Mouse (Mus musculus): ENCODE results near the gene Pik3cg. TPM values are rescaled to one million over a fixed set of nuclear protein-coding genes. Genes with fewer than 3 reads are reported as not detected.

Gene Pik3cg
- total and polyA plus RNA-seq, 3 experiments = 1.2 to 2.0 (median 1.3) TPM

- no peak for DNase-seq
- Histone ChIP-seq H3K36me3 (ENCODE audit: control insufficient read depth, insufficient read depth, low read length) (no peaks in the 10 kb centered on the region), H3K27me3 (ENCODE audit: control insufficient read depth, insufficient read depth, low read length) (no peaks in the 10 kb centered on the region), H3K4me1 (ENCODE audit: control insufficient read depth, insufficient read depth, low read length) (no peaks in the 10 kb centered on the region), H3K79me2 (replicated peaks; ENCODE audit: control insufficient read depth, insufficient read depth, low read length) (no peaks in the 10 kb centered on the region), H3K9ac (ENCODE audit: low read depth, low read length) (no peak overlapping the region), H3K4me3 (no peak overlapping the region), H3K27ac (no peak overlapping the region)
- no peak for TF ChIP-seq POLR2A (IDR thresholded peaks at IDR 0.05; ENCODE audit: insufficient read depth, low read depth, low read length)
- TF ChIP-seq EP300 (IDR thresholded peaks at IDR 0.05; ENCODE audit: insufficient read depth, low read depth, low read length) = no peak
- no peak for TF ChIP-seq CTCF (IDR thresholded peaks at IDR 0.05)
- intact Hi-C loops (cut with DNase I) = no loop called here
- WGBS = 75% methylated on average over 4 of the region's 4 CpGs
These were observed 26.6 kb downstream of the Pik3cg start for GRCm38 (mm10) chr12:32181885-32182284.

DNA sequence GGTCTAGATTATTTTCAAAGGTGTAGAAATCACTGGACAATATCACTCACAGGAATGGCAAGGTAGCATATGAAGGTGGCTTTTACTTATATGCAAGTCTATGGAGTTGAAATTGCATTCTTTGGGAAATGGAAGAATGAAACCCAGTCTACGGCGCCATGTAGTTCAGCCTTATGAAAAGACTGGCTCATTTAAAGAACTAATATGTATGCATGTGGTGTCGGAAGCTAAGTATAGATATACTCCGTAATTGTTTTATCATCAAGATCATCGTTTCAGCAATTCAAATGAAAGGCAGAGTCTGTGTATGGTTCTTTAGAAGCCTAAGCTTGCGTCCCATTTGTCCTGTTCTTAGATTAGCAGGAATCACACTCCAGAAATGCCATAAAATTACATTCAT lies 34.0 kb downstream of the Pik3cg start:
- no peak for TF ChIP-seq POLR2A (IDR thresholded peaks at IDR 0.05; ENCODE audit: insufficient read depth, low read depth, low read length)
- WGBS = 92% methylated on average over 6 of the region's 6 CpGs
- intact Hi-C loops (cut with DNase I) = no loop called here
- Histone ChIP-seq H3K79me2 (replicated peaks; ENCODE audit: control insufficient read depth, insufficient read depth, low read length) (no peaks in the 10 kb centered on the region), H3K4me3 (no peak overlapping the region), H3K36me3 (ENCODE audit: control insufficient read depth, insufficient read depth, low read length) (no peaks in the 10 kb centered on the region), H3K9ac (ENCODE audit: low read depth, low read length) (no peak overlapping the region), H3K27ac (no peak overlapping the region), H3K27me3 (ENCODE audit: control insufficient read depth, insufficient read depth, low read length) (no peaks in the 10 kb centered on the region), H3K4me1 (ENCODE audit: control insufficient read depth, insufficient read depth, low read length) (no peaks in the 10 kb centered on the region)
- no peak for DNase-seq

GRCm38 (mm10) chr12:32172826-32173225 lies 35.6 kb downstream of the Pik3cg start:
- Histone ChIP-seq H3K4me3 (no peak overlapping the region), H3K79me2 (replicated peaks; ENCODE audit: control insufficient read depth, insufficient read depth, low read length) (no peaks in the 10 kb centered on the region), H3K4me1 (ENCODE audit: control insufficient read depth, insufficient read depth, low read length) (no peaks in the 10 kb centered on the region), H3K36me3 (ENCODE audit: control insufficient read depth, insufficient read depth, low read length) (no peaks in the 10 kb centered on the region), H3K27me3 (ENCODE audit: control insufficient read depth, insufficient read depth, low read length) (no peaks in the 10 kb centered on the region), H3K27ac (no peak overlapping the region), H3K9ac (ENCODE audit: low read depth, low read length) (no peak overlapping the region)
- intact Hi-C loops (cut with DNase I) = no loop called here
- no peak for TF ChIP-seq POLR2A (IDR thresholded peaks at IDR 0.05; ENCODE audit: insufficient read depth, low read depth, low read length)
- DNase-seq = no peak
- 84% methylated on average over 7 of the region's 7 CpGs for WGBS

- 33% methylated on average over 5 of the region's 5 CpGs for WGBS
- no peak for DNase-seq
- no peak for TF ChIP-seq EP300 (IDR thresholded peaks at IDR 0.05; ENCODE audit: insufficient read depth, low read depth, low read length)
These were observed 39.3 kb downstream of the Pik3cg start for GRCm38 (mm10) chr12:32169164-32169563.

GRCm38 (mm10) chr12:32168751-32169150 lies 39.7 kb downstream of the Pik3cg start:
- Histone ChIP-seq H3K79me2 (replicated peaks; ENCODE audit: control insufficient read depth, insufficient read depth, low read length) (no peaks in the 10 kb centered on the region), H3K36me3 (ENCODE audit: control insufficient read depth, insufficient read depth, low read length) (no peaks in the 10 kb centered on the region), H3K4me3 (no peak overlapping the region), H3K27me3 (ENCODE audit: control insufficient read depth, insufficient read depth, low read length) (no peaks in the 10 kb centered on the region), H3K4me1 (ENCODE audit: control insufficient read depth, insufficient read depth, low read length) (no peaks in the 10 kb centered on the region; the same call in 1 of the 2 replicates), H3K27ac (no peak overlapping the region), H3K9ac (ENCODE audit: low read depth, low read length) (no peak overlapping the region)
- DNase-seq = no peak
- intact Hi-C loops (cut with DNase I) = no loop called here
- no peak for TF ChIP-seq EP300 (IDR thresholded peaks at IDR 0.05; ENCODE audit: insufficient read depth, low read depth, low read length)
- TF ChIP-seq CTCF (IDR thresholded peaks at IDR 0.05) = no peak
- no peak for TF ChIP-seq POLR2A (IDR thresholded peaks at IDR 0.05; ENCODE audit: insufficient read depth, low read depth, low read length)
- 28% methylated on average over 3 of the region's 3 CpGs for WGBS

More at GRCm38 (mm10) chr12:32169164-32169563, 39.3 kb downstream of the Pik3cg start:
- no peak overlapping the region for H3K9ac ChIP-seq (ENCODE audit: low read depth, low read length)
- intact Hi-C loops (cut with DNase I) = no loop called here
- no peak overlapping the region for H3K4me3 ChIP-seq
- H3K79me2 ChIP-seq (replicated peaks; ENCODE audit: control insufficient read depth, insufficient read depth, low read length) = no peaks in the 10 kb centered on the region
- H3K27me3 ChIP-seq (ENCODE audit: control insufficient read depth, insufficient read depth, low read length) = no peaks in the 10 kb centered on the region
- H3K4me1 ChIP-seq (ENCODE audit: control insufficient read depth, insufficient read depth, low read length) = no peaks in the 10 kb centered on the region
- no peak overlapping the region for H3K27ac ChIP-seq
- no peaks in the 10 kb centered on the region for H3K36me3 ChIP-seq (ENCODE audit: control insufficient read depth, insufficient read depth, low read length)

DNA sequence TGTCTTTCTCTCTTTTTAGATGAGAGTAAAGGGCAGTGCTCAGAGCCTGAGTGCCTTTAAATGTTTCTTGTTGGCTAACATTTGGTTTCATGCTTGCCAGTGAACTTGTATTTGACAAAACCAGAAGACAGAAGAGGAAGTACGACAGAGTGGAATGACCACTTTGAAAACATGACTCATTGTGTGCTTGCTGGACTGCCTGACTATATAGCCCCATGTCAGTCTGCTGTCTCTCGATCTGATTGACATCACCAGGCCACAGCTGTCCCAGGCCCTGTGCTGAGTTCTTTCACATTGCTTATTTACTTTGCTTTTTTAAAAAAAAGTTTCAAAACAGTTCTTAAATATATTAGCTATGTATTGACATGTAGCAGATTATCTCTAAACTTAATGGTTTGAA lies 44.8 kb downstream of the Pik3cg start:
- Histone ChIP-seq H3K27me3 (ENCODE audit: control insufficient read depth, insufficient read depth, low read length) (no peaks in the 10 kb centered on the region), H3K4me1 (ENCODE audit: control insufficient read depth, insufficient read depth, low read length) (no peaks in the 10 kb centered on the region; the same call in 1 of the 2 replicates), H3K36me3 (ENCODE audit: control insufficient read depth, insufficient read depth, low read length) (no peaks in the 10 kb centered on the region), H3K4me3 (no peak overlapping the region), H3K9ac (ENCODE audit: low read depth, low read length) (no peak overlapping the region), H3K79me2 (replicated peaks; ENCODE audit: control insufficient read depth, insufficient read depth, low read length) (no peaks in the 10 kb centered on the region), H3K27ac (no peak overlapping the region)
- no peak for TF ChIP-seq CTCF (IDR thresholded peaks at IDR 0.05)
- no peak for TF ChIP-seq EP300 (IDR thresholded peaks at IDR 0.05; ENCODE audit: insufficient read depth, low read depth, low read length)
- TF ChIP-seq POLR2A (IDR thresholded peaks at IDR 0.05; ENCODE audit: insufficient read depth, low read depth, low read length) = no peak
- 49% methylated on average over 2 of the region's 2 CpGs for WGBS
- intact Hi-C loops (cut with DNase I) = no loop called here
- no peak for DNase-seq

Measured in heart, adult 2 months (tissue).